In the genomic region with DNA sequence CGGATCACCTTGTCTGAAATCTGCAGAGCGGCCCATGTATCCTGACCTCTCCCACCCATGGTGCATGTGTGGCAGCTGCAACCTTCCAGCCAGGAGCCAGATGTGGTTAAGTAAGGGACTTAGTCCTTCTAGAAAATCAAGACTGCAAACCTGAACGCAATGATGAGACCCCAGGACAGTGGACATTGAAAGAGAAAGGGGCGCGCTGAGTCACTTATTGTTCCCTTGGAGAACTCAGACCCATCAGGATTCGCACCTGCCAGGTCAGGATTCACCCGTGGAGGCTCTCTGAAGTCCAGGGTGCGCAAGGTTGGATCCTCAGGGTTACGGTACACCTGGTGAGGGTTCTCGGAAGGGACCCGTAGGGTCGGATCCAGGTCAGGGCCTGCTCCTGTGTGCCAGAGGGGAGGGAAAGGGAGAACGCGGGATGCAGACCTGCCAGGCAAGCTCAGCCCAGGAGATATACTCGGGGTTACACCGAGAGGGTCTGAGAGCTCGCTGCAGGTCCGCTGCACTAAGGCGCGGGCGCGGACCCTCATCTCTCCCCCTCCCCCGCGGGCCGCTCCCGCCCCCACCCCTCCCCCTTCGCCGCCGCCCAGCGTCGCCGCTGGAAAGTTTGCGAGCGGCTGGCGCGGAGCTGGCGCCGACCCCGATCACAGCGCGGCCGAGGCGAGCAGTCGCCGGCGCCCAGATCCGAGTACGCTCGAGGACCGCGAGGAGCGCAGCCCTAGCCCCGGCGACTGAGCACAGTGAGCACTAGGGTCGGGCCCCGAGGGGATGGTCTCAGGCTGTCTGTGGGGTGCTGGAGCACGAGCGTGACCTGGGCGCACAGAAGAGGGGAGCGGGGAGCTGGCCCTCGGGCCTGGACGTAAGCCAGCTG, we compare ENCODE assay signal across 8 mouse cellular contexts. TPM values are rescaled to one million over a fixed set of nuclear protein-coding genes. Genes with fewer than 3 reads are reported as not detected.
DNase-seq lines count a peak whose midpoint lies in the region; ATAC-seq and TF ChIP-seq lines count a peak whose summit lies in the region.

A gene (plus strand): TSS at position 615 of the 880 bp plus-strand sequence.

- H3K4me2 ChIP-seq in limb, embryonic 15.5 days, result peak within 1 kb of the TSS; percentile 90

- no peaks in the 10 kb centered on the region for H3K27me3 ChIP-seq in testis, adult 2 months (ENCODE audit: control insufficient read depth, insufficient read depth, low read length)
- H3K27me3 ChIP-seq in limb, embryonic 15.5 days, result peaks cover 71% of the 10 kb centered on the region
- H3K27me3 ChIP-seq in small intestine, adult 2 months (ENCODE audit: control insufficient read depth, insufficient read depth, low read length), result peaks cover 25% of the 10 kb centered on the region

- peak; percentile 20 for ATAC-seq in granulocyte monocyte progenitor cell, adult 5-6 weeks (replicated peaks; ENCODE audit: poor library complexity, severe bottlenecking)
- ATAC-seq in limb, embryonic 15.5 days (ENCODE audit: insufficient number of reproducible peaks, low FRiP score, low TSS enrichment, low read depth), result 0 out of 2 replicates have a peak, but pooled peaks have one; percentile 42
- no peak for ATAC-seq in erythroid progenitor cell, adult 5-6 weeks (replicated peaks; ENCODE audit: low FRiP score, poor library complexity, severe bottlenecking)

- no peak within 1 kb of the TSS for H3K27ac ChIP-seq in testis, adult 2 months (ENCODE audit: control insufficient read depth, insufficient read depth, low read depth, low read length)
- no peak within 1 kb of the TSS for H3K27ac ChIP-seq in limb, embryonic 15.5 days
- no peak within 1 kb of the TSS for H3K27ac ChIP-seq in small intestine, adult 2 months (ENCODE audit: insufficient read depth, low read depth, low read length)

- peaks cover 3% of the 10 kb centered on the region for H3K4me1 ChIP-seq in testis, adult 2 months (ENCODE audit: control insufficient read depth, insufficient read depth, low read length)
- peaks cover 14% of the 10 kb centered on the region for H3K4me1 ChIP-seq in limb, embryonic 15.5 days
- H3K4me1 ChIP-seq in small intestine, adult 2 months (ENCODE audit: control insufficient read depth, insufficient read depth, insufficient read length, low read length), result peaks cover 5% of the 10 kb centered on the region

- 8% methylated on average over 60 of the region's 62 CpGs for WGBS in limb, embryonic 15.5 days
- whole genome bisulfite sequencing in small intestine, adult 2 months, result 11% methylated on average over 62 of the region's 62 CpGs

- H3K36me3 ChIP-seq in testis, adult 2 months (ENCODE audit: control insufficient read depth, insufficient read depth, low read length), result no peaks in the 10 kb centered on the region
- H3K36me3 ChIP-seq in limb, embryonic 15.5 days, result no peaks in the 10 kb centered on the region
- H3K36me3 ChIP-seq in small intestine, adult 2 months (ENCODE audit: control insufficient read depth, insufficient read depth, low read length), result no peaks in the 10 kb centered on the region

- no peak for DNase-seq in testis, postnatal 10 days (ENCODE audit: low spot score)
- DNase-seq in ovary, adult 18-20 months (ENCODE audit: low spot score), result no peak
- DNase-seq in frontal cortex, postnatal 10 days (ENCODE audit: low spot score in 2 of 2), result no peak

- TF ChIP-seq POLR2A in testis, adult 2 months (IDR thresholded peaks at IDR 0.05; ENCODE audit: control insufficient read depth, low read depth, low read length), result no peak
- no peak for TF ChIP-seq POLR2A in small intestine, adult 2 months (IDR thresholded peaks at IDR 0.05; ENCODE audit: low read depth, low read length)

- H3K9me3 ChIP-seq in limb, embryonic 15.5 days, result no peaks in the 10 kb centered on the region

- H3K9ac ChIP-seq in limb, embryonic 15.5 days, result peak within 1 kb of the TSS; percentile 35; the same call in 1 of the 2 replicates

- peak within 1 kb of the TSS; percentile 54 for H3K4me3 ChIP-seq in testis, adult 2 months (ENCODE audit: control insufficient read depth, low read depth, low read length)
- peak within 1 kb of the TSS; percentile 47 for H3K4me3 ChIP-seq in limb, embryonic 15.5 days
- H3K4me3 ChIP-seq in small intestine, adult 2 months (ENCODE audit: low read depth, low read length), result peak within 1 kb of the TSS; percentile 47

- no peak for TF ChIP-seq CTCF in testis, adult 2 months (IDR thresholded peaks at IDR 0.05; ENCODE audit: control insufficient read depth, insufficient read depth, insufficient replicate concordance, low read depth, low read length)
- TF ChIP-seq CTCF in small intestine, adult 2 months (IDR thresholded peaks at IDR 0.05; ENCODE audit: extremely low read depth, insufficient read length, insufficient replicate concordance, low read depth, low read length), result no peak

RNA-seq across cellular contexts. Expression of the gene that starts here (rescaled TPM):
- 0.07 and 0.18 TPM in 2 replicates for polyA plus RNA-seq in testis, adult 2 months (2012; rRNA removed)
- not detected in 2 replicates for total RNA-seq in granulocyte monocyte progenitor cell, adult 5-6 weeks (2014; fragmentation: Nextera tagmentation)
- not detected in 2 replicates for total RNA-seq in granulocyte monocyte progenitor cell, adult 5-6 weeks (2017)
- polyA plus RNA-seq in limb, embryonic 15.5 days (2015; fragmentation: Nextera tagmentation; extraction: Ambion mirVana), result 3.5 and 4.4 TPM in 2 replicates
- polyA plus RNA-seq in small intestine, adult 2 months (2012; rRNA removed), result 1.4 and 2.6 TPM in 2 replicates
- total RNA-seq in erythroid progenitor cell, adult 5-6 weeks (2015; ENCODE audit: low replicate concordance), result not detected in 2 replicates
- not detected in 2 replicates for total RNA-seq in erythroid progenitor cell, adult 5-6 weeks (2017; ENCODE audit: low replicate concordance)

Comparison
In these comparisons a context has a peak if more than half of its experiments do, and no peak if none do; other contexts are left out.
1. Peak in ATAC-seq in granulocyte monocyte progenitor cell, adult 5-6 weeks; RNA of the gene not detected or under 1 TPM.